Mouse (Mus musculus): ENCODE measurements around the gene Cwc27. TPM values are rescaled to one million over a fixed set of nuclear protein-coding genes. Genes with fewer than 3 reads are reported as not detected.

The Cwc27 gene
- polyA plus RNA-seq, 1 experiment: 2.8 TPM

DNA sequence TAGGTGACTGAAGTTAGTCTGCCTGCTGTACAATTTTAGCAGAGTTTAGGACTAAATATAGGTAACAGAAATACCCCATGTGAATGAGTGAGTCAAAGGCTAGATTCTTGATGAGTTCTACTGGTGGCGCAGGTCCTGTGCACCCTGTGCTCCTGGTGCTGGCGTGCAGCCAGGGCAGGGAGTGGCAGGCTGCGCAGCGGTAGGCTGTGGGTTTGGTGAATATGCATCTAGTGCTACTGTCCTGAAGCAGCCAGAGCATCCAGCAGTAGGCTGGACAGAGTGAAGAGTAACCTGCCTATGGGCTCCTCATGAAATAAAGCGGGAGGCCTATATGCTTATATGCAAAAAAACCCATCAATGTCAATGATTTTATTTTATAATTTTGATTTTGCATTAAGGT, 186.1 kb downstream of the Cwc27 start:
- no peak for TF ChIP-seq POLR2A (IDR thresholded peaks at IDR 0.05; ENCODE audit: control insufficient read depth, extremely low read depth, insufficient read depth, low read length, poor library complexity)
- Histone ChIP-seq H3K4me3 (ENCODE audit: control insufficient read depth, insufficient read depth, low read length) (no peak overlapping the region), H3K36me3 (ENCODE audit: control insufficient read depth, insufficient read depth, low read length) (no peaks in the 10 kb centered on the region), H3K27me3 (ENCODE audit: control insufficient read depth, insufficient read depth, low read length) (no peaks in the 10 kb centered on the region), H3K4me1 (replicated peaks; ENCODE audit: control insufficient read depth, insufficient read depth, low read length) (no peaks in the 10 kb centered on the region), H3K27ac (ENCODE audit: control insufficient read depth, insufficient read depth, low read length) (no peak overlapping the region)
- DNase-seq: no peak
- WGBS: 87% methylated on average over 5 of the region's 5 CpGs

GRCm38 (mm10) chr13:104629621-104630020, 187.3 kb downstream of the Cwc27 start:
- 97% methylated on average over 11 of the region's 11 CpGs for WGBS
- no peaks in the 10 kb centered on the region for H3K36me3 ChIP-seq (ENCODE audit: control insufficient read depth, insufficient read depth, low read length)
- no peak for DNase-seq
- H3K27ac ChIP-seq (ENCODE audit: control insufficient read depth, insufficient read depth, low read length): no peak overlapping the region
- TF ChIP-seq POLR2A (IDR thresholded peaks at IDR 0.05; ENCODE audit: control insufficient read depth, extremely low read depth, insufficient read depth, low read length, poor library complexity) (no peak), CTCF (IDR thresholded peaks at IDR 0.05; ENCODE audit: borderline replicate concordance, control insufficient read depth, extremely low read depth, insufficient read depth, low read length, poor library complexity) (no peak)
- H3K4me3 ChIP-seq (ENCODE audit: control insufficient read depth, insufficient read depth, low read length): no peak overlapping the region
- H3K27me3 ChIP-seq (ENCODE audit: control insufficient read depth, insufficient read depth, low read length): no peaks in the 10 kb centered on the region
- H3K4me1 ChIP-seq (replicated peaks; ENCODE audit: control insufficient read depth, insufficient read depth, low read length): no peaks in the 10 kb centered on the region

DNA sequence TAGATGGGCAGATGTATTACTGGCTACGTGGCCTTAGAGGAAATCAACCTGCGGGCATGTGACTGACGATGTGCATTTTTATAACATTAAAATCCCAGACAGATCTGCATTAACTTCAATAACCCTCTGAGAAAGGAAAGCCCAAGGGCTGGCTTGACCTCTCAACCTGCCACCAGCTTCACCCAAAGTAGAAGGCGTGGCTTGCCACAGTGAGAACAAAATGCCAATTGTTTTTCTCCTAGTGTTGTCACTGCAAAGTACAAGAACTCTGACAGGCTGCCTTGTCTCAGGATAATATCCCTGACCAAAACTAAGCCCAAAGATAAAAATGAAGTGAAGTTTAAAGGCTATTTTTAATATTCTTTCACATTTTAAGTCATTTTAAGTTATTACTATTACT, 188.9 kb downstream of the Cwc27 start:
- no peak overlapping the region for H3K27ac ChIP-seq (ENCODE audit: control insufficient read depth, insufficient read depth, low read length)
- peaks cover 6% of the 10 kb centered on the region for H3K4me1 ChIP-seq (replicated peaks; ENCODE audit: control insufficient read depth, insufficient read depth, low read length)
- WGBS: 97% methylated on average over 4 of the region's 4 CpGs
- no peaks in the 10 kb centered on the region for H3K27me3 ChIP-seq (ENCODE audit: control insufficient read depth, insufficient read depth, low read length)
- H3K36me3 ChIP-seq (ENCODE audit: control insufficient read depth, insufficient read depth, low read length): no peaks in the 10 kb centered on the region
- no peak for DNase-seq
- no peak overlapping the region for H3K4me3 ChIP-seq (ENCODE audit: control insufficient read depth, insufficient read depth, low read length)
- TF ChIP-seq POLR2A (IDR thresholded peaks at IDR 0.05; ENCODE audit: control insufficient read depth, extremely low read depth, insufficient read depth, low read length, poor library complexity) (no peak), CTCF (IDR thresholded peaks at IDR 0.05; ENCODE audit: borderline replicate concordance, control insufficient read depth, extremely low read depth, insufficient read depth, low read length, poor library complexity) (no peak)

DNA sequence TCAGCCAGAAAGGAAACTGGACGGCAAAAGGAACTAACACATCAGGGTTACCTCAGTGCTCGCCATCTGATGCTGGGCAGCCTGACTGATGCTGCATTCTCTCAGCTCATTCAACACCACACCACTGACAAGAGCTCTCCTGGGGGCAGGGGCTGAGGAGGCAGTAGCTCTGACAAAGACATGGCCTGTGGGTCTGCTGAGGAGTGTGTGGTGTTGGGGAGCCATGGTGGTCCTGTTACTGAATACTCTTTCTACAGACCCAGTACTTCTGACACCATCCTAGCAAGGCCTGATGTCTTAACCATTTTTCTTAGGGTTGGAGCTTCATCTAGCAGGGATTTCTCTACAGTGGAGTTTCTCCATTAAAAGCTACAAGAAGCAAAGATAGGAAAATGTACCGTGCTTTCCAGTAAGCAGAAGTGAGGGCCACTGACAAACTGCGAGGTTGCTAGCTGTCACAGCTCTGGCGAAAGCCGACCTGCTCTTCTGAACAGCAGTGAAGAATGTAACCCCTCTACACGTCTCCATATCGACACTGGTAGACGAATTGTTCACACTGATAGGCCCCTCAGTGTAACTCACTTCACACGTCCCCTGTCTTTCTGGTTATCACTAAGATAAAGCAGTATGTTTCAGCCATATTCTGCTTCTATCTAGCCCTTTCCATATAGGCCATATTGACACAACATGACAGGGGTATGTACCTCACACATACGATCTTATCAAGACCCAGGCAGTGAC, 189.6 kb downstream of the Cwc27 start:
- no peaks in the 10 kb centered on the region for H3K27me3 ChIP-seq (ENCODE audit: control insufficient read depth, insufficient read depth, low read length)
- TF ChIP-seq CTCF (IDR thresholded peaks at IDR 0.05; ENCODE audit: borderline replicate concordance, control insufficient read depth, extremely low read depth, insufficient read depth, low read length, poor library complexity): no peak
- no peak for TF ChIP-seq POLR2A (IDR thresholded peaks at IDR 0.05; ENCODE audit: control insufficient read depth, extremely low read depth, insufficient read depth, low read length, poor library complexity)
- no peak overlapping the region for H3K4me3 ChIP-seq (ENCODE audit: control insufficient read depth, insufficient read depth, low read length)
- H3K4me1 ChIP-seq (replicated peaks; ENCODE audit: control insufficient read depth, insufficient read depth, low read length): peaks cover 7% of the 10 kb centered on the region
- DNase-seq: no peak
- no peaks in the 10 kb centered on the region for H3K36me3 ChIP-seq (ENCODE audit: control insufficient read depth, insufficient read depth, low read length)
- no peak overlapping the region for H3K27ac ChIP-seq (ENCODE audit: control insufficient read depth, insufficient read depth, low read length)
- 96% methylated on average over 11 of the region's 11 CpGs for WGBS

- DNase-seq: peak; percentile 10
- Histone ChIP-seq H3K36me3 (ENCODE audit: control insufficient read depth, insufficient read depth, low read length) (no peaks in the 10 kb centered on the region), H3K27ac (ENCODE audit: control insufficient read depth, insufficient read depth, low read length) (peak overlapping the region; percentile 27), H3K4me1 (replicated peaks; ENCODE audit: control insufficient read depth, insufficient read depth, low read length) (peaks cover 12% of the 10 kb centered on the region), H3K27me3 (ENCODE audit: control insufficient read depth, insufficient read depth, low read length) (no peaks in the 10 kb centered on the region), H3K4me3 (ENCODE audit: control insufficient read depth, insufficient read depth, low read length) (no peak overlapping the region)
- WGBS: 31% methylated on average over 12 of the region's 12 CpGs
- TF ChIP-seq POLR2A (IDR thresholded peaks at IDR 0.05; ENCODE audit: control insufficient read depth, extremely low read depth, insufficient read depth, low read length, poor library complexity) (no peak), CTCF (IDR thresholded peaks at IDR 0.05; ENCODE audit: borderline replicate concordance, control insufficient read depth, extremely low read depth, insufficient read depth, low read length, poor library complexity) (no peak)
These were observed 193.6 kb downstream of the Cwc27 start for GRCm38 (mm10) chr13:104623130-104623891.

DNA sequence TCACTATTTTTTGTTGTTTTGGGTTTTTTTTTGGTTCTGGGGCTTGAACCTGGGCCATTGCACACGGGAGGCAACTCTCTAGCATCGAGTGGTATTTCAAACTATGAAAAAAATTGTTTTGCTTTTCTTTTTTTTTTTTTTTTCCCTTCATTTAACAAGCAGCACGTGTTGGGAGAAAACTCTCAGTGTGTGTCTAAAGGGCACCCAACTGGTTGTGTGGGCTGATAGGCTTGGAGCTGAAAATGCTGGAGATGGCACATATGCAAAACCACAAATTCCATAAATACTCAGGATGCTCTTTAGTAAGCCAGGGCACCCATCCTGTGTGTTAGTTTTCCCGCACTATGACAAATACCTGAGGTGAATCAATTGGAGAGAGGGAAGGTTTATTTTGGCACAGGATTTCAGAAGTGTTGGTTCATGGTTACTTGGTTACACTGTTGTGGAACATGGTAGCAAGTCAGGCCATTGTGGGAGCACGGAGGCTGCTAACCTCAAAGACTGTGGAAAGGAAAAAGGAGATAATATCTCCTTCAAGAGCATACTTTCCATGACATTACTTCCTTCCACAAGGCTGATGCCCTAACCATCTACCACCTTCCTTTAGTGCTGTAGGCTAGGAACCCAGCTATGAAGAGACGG, 194.7 kb downstream of the Cwc27 start:
- TF ChIP-seq CTCF (IDR thresholded peaks at IDR 0.05; ENCODE audit: borderline replicate concordance, control insufficient read depth, extremely low read depth, insufficient read depth, low read length, poor library complexity): no peak
- TF ChIP-seq POLR2A (IDR thresholded peaks at IDR 0.05; ENCODE audit: control insufficient read depth, extremely low read depth, insufficient read depth, low read length, poor library complexity): no peak
- H3K27ac ChIP-seq (ENCODE audit: control insufficient read depth, insufficient read depth, low read length): no peak overlapping the region
- no peaks in the 10 kb centered on the region for H3K36me3 ChIP-seq (ENCODE audit: control insufficient read depth, insufficient read depth, low read length)
- no peaks in the 10 kb centered on the region for H3K27me3 ChIP-seq (ENCODE audit: control insufficient read depth, insufficient read depth, low read length)
- 56% methylated on average over 6 of the region's 6 CpGs for WGBS
- no peak overlapping the region for H3K4me3 ChIP-seq (ENCODE audit: control insufficient read depth, insufficient read depth, low read length)
- no peak for DNase-seq
- H3K4me1 ChIP-seq (replicated peaks; ENCODE audit: control insufficient read depth, insufficient read depth, low read length): peaks cover 12% of the 10 kb centered on the region
